Mouse (Mus musculus) brain, embryonic 14.5 days (tissue): Measurements from ENCODE around the gene Twf2.

Experiments used
- CTCF ChIP-seq: fragments of 200-500 bp; IDR thresholded peaks from 2 replicates; pipeline ENCODE4 v1.5.1; 2012; ENCODE audit warnings: inconsistent platforms, mild to moderate bottlenecking, moderate library complexity, borderline replicate concordance; ENCODE audit not compliant: insufficient read depth, insufficient read length; ENCODE audit errors: extremely low read depth
- POLR2A ChIP-seq: fragments of 200-500 bp; IDR thresholded peaks from 2 replicates; pipeline ENCODE4 v1.6.1; 2012; ENCODE audit warnings: mild to moderate bottlenecking, inconsistent platforms, borderline replicate concordance; ENCODE audit not compliant: poor library complexity, insufficient read depth, insufficient read length, severe bottlenecking; ENCODE audit errors: extremely low read depth

DNA sequence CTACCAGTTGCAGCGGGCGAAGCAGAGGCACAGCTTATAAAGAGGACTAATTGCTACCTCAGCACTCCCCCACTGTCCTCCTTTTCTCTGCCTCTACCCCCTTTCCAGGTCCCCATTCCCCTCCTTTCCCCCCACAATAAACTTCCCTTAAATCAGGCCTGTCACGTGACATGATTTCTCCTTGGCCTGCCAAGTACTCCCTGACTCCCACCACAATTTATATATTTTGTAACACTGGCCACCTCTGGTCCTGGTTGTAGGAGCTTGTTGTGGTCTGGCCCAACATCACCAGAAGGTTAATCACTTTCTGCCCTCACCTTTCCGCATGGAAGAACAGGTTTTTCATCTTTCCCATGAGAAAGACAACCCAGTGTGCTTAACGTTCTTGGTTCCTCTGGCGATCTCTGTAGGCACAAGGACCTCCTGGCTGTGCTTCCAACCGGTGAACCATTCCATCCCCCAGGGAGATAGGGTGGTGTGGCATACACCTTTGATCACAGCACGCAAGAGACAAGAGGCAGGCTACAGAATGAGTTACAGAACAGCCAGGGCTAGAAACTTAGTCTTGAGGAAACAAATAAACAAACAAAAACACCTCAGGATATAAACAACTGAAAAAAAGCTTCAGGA lies 18.1 kb downstream of the Twf2 start:
- no peak for TF ChIP-seq CTCF
- TF ChIP-seq POLR2A = no peak
